Mouse (Mus musculus) lung, postnatal 4 days (tissue): ENCODE data around the gene 1810024B03Rik.

Experiments
- DNase-seq, 2 experiments: peaks; one replicate each; pipeline ENCODE4 v3.0.0; 2021

Gene 1810024B03Rik

DNA sequence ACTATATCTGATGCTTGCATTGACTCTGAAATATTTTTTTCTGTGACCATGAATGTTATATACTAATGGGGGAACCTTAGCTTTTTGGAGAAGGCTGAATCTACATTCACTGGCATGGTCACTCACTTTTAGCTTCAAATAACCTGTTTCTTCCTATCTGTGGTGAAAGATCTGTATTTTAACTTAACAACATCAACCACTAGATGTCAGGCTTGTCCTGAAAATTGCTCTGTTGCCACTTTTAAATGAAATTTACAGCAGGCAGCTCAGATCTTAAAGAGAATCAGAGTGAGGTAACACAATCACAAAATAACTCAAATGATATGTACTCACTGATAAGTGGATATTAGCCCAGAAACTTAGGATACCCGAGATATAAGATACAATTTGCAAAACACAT lies 41.8 kb downstream of the 1810024B03Rik start:
- peak in 1 of 2 experiments; percentile 17 for DNase-seq

DNA sequence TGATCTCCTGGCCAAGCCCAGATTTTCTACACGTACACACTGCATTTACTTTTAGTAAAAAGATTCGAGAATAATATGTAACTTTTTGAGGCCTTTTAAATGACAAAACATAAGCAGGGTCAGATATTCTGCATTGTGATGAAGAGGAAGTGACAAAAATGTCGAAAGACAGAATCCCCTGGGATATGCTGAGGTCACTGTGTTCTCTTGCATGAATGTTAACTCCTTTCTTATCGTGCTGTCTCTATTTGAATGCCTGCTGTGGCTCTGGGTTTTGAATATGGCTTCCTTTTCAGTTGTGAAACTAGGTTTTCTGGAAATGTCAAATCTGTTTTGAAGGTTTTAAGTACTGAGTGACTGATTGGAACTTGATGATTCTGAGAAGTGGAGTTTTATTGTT lies 42.4 kb downstream of the 1810024B03Rik start:
- DNase-seq, result no peak

DNA sequence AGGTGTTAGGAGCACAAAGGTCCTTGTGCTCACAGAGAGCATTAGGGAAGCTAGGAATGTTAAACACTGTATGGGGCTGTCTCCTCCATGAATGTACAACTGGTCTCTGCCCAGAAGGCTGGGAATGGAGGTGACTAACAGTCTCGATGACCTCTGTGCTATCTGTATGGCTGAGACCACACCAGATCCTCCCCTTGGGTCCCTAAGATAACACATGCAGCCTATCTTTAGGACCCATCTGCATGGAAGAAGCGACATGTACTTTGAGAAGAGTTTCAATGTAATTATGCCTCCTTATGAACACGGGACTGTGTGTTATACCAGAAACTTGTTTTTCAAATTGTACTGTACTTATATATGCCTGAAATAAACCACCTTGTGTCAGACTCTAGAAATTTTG lies 62.4 kb downstream of the 1810024B03Rik start:
- no peak for DNase-seq

DNA sequence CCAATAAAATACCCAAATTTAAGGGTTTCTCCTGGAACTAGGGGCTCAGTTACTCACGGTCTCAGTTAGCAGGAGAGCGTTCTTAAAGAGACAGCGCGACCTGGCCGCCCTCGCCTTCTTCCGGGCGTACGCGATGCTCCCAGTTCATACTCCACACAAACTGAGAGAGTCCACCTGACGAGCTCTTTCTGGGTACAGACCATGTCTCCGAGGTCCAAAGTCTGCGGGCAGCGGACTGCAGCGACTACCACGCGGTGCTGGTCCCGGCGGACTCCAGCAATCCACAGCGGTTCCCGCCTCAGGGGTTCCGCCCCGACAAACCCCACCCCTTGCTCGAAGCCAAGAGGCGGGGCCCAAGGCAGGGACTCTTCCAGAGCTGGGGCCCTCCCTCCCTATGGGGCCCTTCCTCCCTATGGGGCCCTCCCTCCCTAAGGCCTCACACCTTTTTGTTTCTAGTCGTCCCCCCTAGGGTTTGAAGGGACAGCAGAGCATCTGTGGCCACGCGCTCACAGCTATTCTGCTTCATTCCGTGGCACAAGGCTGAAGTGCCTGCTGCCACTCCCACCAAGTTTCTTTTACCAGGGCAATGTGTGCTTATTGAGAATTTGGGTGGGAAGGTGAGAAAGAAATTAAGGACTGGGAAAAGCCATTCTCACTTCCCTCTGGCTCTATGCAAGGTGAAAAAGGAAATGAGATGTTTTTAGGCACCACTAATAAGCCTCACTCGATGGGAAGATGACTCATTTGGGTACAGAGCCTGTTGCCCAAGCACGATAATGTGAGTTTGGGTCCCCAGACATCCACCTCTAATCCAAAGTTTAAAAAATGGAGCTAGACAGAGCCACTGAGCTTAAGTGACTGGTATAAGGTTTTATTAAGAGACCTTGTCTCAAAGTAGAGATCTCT lies 64.7 kb downstream of the 1810024B03Rik start, which contains the start of gene Itpripl1:
TSS of gene Itpripl1 (minus strand) at position 285 of the 906 bp plus-strand sequence.
- peak; percentile 86 to 87 for DNase-seq

DNA sequence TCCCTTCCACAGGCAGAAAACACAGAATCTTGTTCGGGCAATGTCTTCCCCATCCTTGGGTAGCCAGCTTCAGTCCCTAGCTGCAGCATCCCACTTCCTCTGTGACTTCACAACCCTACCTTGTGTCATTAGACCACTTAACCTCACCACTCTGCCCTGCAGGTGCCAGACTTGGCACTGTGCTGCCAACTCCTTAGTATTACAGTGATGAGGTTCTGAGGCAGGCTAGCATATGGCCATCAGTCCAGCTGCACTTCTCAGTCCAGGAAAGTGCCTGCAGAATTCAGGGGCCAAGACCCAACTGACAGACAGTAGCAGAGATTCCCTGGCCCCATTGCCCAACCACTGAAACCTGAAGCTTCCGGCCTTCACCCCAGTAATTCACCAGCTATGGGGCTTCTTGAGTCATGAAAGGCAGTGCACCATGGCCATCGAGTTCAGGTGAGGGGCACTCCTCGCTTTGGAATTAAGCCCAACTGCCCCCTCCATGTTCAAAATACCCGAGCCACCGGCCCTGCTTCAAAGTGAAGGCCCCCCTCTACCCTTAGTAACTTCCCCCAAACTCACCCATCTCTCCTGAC lies 65.4 kb downstream of the 1810024B03Rik start:
- DNase-seq, result no peak

DNA sequence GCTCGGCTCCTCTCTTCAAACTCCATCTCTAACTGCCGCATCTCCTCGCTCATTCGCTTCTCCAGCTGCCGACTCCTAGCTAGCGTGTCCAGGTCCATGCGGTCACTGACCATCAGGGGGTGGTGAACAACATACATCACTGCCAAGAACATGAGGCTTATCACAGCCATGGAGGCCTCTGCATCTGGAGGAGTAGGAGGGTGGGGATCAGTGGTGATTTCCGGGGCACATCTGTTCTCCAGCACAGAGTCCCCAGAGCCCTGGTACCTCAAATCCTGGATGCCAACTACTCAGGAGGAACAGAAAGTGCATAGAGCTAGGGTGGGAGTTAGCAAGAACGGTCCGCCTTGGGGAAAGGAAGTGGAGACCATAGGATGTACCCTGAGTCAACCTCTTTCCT lies 66.0 kb downstream of the 1810024B03Rik start:
- DNase-seq, result no peak

DNA sequence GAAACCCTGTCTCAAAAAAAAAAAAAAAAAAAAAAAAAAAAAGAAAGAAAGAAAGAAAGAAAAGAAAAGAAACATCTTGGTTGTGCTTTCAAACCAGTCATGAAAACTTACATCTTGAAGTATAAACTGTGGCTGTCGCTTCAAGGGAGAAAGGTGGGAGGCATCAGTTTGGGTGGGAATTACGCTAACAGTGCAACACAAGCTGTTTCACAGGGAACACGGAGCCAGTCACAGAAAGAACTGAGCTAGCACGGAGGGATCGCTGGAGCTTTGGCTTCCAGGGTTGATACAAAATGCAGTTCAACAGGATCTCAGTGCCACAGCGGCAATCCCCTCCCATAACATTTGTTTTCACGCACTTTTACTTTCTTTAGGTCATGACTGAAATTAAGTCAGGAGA lies 68.1 kb downstream of the 1810024B03Rik start:
- no peak for DNase-seq

DNA sequence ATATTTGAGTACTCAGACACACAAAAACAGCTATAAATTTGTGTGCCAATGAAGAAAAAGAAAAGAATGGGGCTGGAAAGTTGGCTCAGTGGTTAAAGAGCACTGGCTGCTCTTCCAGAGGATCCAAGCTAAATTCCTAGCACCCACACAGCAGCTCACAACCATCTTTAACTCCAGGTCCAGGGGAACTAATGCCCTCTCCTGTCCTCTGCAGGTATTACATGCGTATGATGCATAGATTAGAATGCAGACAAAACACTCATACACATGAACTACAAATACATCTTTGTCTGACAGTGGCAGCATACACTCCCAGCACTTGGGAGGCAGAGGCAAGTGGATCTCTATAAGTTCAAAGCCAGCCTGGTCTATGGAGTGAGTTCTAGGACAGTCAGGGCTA lies 68.5 kb downstream of the 1810024B03Rik start:
- no peak for DNase-seq

DNA sequence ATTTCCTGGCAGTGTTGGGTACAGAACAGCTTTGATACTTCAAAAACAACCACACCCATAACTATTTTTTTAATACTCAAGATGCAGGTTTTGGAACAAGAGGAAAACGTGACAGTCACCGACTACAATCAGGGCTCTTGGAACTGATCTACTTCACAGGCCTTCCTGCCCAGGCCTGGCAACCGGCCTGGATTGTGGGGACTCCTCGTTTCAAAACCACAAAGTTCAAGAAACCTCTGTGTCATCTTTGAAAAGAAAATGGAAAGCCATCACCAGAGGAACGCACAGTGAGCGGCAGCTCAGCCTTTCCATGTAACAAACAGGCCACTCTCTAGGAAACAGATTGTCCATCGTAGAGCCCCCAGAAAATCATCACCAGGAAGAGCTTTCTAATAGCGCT lies 69.0 kb downstream of the 1810024B03Rik start:
- DNase-seq, result no peak

DNA sequence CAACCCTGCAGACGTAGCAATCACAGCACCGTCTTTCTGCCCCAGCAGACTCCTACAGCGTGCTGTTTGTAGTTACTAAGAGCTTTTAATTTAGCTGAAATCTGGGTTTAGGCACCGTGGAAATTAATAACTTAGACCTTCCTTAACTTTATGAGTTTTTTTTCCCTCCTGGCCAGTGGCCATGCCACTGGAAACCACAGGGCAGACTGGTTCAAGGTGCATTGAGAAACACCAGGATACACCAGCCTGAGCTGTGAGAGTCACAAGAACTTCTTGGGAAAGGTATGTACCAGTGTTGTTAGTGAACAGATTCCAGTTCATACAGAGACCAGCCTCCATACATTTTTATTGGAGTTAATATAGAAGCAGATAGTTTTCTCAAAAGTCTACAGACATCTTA lies 69.6 kb downstream of the 1810024B03Rik start:
- no peak for DNase-seq

DNA sequence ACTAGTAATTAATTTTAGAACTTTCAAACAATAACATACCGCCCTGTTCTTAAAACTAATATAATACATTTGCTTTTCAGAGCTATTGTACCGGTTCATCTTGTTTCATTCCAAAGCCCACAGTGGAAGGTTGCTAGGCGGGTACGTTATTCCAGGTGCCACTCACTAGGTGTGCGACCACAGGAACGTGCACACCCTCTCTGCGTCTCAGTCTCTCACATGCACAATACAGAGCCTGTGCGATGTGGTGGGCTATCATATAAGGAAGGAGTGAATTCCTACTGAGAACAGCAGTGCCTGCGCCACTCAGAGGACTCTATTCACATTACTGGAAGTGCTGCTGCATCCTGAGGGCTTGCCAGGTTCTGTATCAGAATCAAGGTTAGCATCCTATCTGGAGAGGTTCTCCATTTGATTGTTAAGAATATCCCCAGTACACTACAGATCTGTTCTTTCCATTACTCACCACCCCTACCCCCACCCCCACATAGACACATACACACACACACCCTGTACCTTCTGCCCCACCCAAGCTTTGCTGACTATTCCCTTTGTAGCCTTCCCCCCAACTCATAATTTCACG lies 70.2 kb downstream of the 1810024B03Rik start:
- DNase-seq, result no peak

DNA sequence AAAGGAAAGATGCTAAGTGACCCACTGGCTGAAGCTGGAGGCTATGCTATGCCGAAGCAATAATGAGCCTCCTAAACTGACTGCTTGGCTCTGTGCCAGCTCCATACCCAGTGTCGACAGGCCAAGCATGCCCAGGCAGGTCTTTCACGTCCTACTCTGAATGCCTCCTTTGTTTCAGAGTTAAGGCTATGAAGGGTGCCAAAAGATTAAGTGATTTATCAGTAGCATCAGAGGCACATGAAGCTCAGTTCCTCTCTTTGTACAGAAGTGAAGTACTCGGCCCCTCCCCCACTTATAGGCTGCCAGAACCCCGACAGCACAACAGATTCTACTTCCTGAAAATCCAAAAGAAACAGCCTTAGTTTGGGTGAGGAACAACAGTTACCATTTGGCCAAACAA lies 71.1 kb downstream of the 1810024B03Rik start:
- peak; percentile 73 to 79 for DNase-seq
